Mouse (Mus musculus): ENCODE data around the gene Acox3. TPM values are rescaled to one million over a fixed set of nuclear protein-coding genes. Genes with fewer than 3 reads are reported as not detected.

The Acox3 gene
- polyA plus RNA-seq, 1 experiment, result 77.9 TPM

DNA sequence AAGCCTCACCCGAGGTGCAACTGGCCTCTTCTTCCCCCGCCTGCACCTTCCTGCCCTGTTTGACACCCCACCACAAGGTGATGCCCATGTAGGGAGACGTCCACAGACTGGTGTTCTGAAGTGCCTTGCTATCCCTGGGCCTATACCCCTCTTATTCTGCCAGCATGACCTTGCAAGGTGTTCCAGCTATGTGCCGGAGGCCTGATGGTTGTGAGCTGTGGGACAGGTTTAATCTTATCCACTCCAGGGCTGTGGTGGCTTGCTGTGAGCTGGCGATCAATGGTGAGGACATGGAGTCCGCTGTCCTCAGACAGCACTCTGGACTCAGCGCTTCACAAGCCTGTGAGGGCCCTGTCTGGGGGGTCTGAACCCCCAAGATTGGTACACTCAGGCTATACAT, 27.5 kb downstream of the Acox3 start:
- H3K4me3 ChIP-seq (ENCODE audit: insufficient read depth, low read depth, low read length), result no peak overlapping the region
- H3K27me3 ChIP-seq (replicated peaks; ENCODE audit: control insufficient read depth, insufficient read depth, low read length), result no peaks in the 10 kb centered on the region
- no peak for DNase-seq
- no peak overlapping the region for H3K27ac ChIP-seq (ENCODE audit: insufficient read depth, low read depth, low read length)
- TF ChIP-seq POLR2A (IDR thresholded peaks at IDR 0.05; ENCODE audit: low read depth, low read length) (no peak), CTCF (conservative IDR thresholded peaks at IDR 0.05; ENCODE audit: insufficient read depth, insufficient read length, low read depth, low read length) (no peak)
- H3K4me1 ChIP-seq (ENCODE audit: control insufficient read depth, insufficient read depth, low read length), result no peaks in the 10 kb centered on the region
- H3K36me3 ChIP-seq (ENCODE audit: control insufficient read depth, insufficient read depth, low read length), result no peaks in the 10 kb centered on the region
- WGBS, result 92% methylated on average over 7 of the region's 7 CpGs

DNA sequence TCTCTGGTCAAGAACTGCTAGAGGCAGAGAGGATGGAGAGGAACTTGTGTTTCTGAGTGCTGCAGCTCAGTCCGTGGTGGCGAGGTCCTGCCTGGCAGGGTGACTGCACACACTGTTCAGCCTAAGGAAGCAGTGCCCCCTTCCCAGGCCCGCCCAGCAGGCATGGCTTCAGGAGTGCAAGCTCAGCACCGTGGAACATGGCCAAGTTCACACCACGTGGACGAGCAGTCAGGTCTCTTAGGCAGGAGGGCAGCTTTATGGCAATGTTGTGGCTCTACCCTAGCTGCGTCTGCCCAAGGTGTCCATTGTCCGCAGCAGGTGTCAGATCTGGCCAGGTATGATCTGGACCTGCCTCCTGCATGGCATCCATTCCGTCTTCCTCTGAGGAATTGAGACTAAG, 28.3 kb downstream of the Acox3 start:
- TF ChIP-seq POLR2A (IDR thresholded peaks at IDR 0.05; ENCODE audit: low read depth, low read length) (no peak), CTCF (conservative IDR thresholded peaks at IDR 0.05; ENCODE audit: insufficient read depth, insufficient read length, low read depth, low read length) (no peak)
- 54% methylated on average over 9 of the region's 9 CpGs for WGBS

DNA sequence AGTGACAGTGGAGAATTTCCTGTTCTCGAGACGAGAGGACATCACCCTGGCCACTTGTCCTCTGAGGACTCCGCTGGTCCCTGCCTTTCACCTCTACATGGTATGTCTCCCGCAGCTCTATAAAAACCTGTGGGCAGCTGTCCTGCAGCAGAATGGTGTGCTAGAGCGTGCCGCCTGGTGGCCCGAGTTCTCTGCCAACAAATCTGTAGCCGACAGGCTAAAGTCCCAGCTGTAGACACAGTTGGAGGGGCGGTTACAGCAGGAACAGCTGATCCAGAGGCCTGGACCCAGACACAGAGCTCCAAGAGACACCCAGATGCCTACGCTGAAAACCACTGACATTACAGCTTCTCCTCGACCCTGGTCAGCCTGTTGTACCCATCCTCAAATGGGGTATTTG, 29.1 kb downstream of the Acox3 start:
- no peaks in the 10 kb centered on the region for H3K36me3 ChIP-seq (ENCODE audit: control insufficient read depth, insufficient read depth, low read length)
- no peaks in the 10 kb centered on the region for H3K4me1 ChIP-seq (ENCODE audit: control insufficient read depth, insufficient read depth, low read length)
- DNase-seq, result no peak
- H3K4me3 ChIP-seq (ENCODE audit: insufficient read depth, low read depth, low read length), result no peak overlapping the region
- no peaks in the 10 kb centered on the region for H3K27me3 ChIP-seq (replicated peaks; ENCODE audit: control insufficient read depth, insufficient read depth, low read length)
- WGBS, result 66% methylated on average over 11 of the region's 11 CpGs
- no peak overlapping the region for H3K27ac ChIP-seq (ENCODE audit: insufficient read depth, low read depth, low read length)
- no peak for TF ChIP-seq CTCF (conservative IDR thresholded peaks at IDR 0.05; ENCODE audit: insufficient read depth, insufficient read length, low read depth, low read length)
- TF ChIP-seq POLR2A (IDR thresholded peaks at IDR 0.05; ENCODE audit: low read depth, low read length), result no peak

More for the DNA sequence above, 28.3 kb downstream of the Acox3 start:
- Histone ChIP-seq H3K27me3 (replicated peaks; ENCODE audit: control insufficient read depth, insufficient read depth, low read length) (no peaks in the 10 kb centered on the region), H3K27ac (ENCODE audit: insufficient read depth, low read depth, low read length) (no peak overlapping the region), H3K4me1 (ENCODE audit: control insufficient read depth, insufficient read depth, low read length) (no peaks in the 10 kb centered on the region), H3K36me3 (ENCODE audit: control insufficient read depth, insufficient read depth, low read length) (no peaks in the 10 kb centered on the region), H3K4me3 (ENCODE audit: insufficient read depth, low read depth, low read length) (no peak overlapping the region)
- peak; percentile 76 for DNase-seq

DNA sequence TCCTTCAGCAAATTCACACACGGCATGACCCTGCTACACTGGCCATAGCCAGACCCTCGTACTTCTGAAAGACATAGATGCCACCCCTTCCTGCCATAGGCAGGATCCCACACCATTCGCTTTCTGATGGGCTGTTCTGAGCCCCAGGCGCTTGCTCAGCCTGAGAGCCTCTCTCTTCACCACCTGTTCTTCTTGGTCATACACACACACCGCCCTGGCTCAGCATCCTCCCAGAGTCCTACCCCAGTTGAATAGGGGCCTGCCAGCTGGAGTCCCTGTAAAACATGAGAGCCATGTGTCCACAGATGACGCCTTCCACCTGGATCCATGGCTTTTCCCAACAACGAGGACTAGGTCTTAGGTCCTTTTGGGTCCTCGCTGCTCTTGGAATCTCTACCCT, 29.9 kb downstream of the Acox3 start:
- no peak for DNase-seq
- TF ChIP-seq POLR2A (IDR thresholded peaks at IDR 0.05; ENCODE audit: low read depth, low read length) (no peak), CTCF (conservative IDR thresholded peaks at IDR 0.05; ENCODE audit: insufficient read depth, insufficient read length, low read depth, low read length) (no peak)
- Histone ChIP-seq H3K4me3 (ENCODE audit: insufficient read depth, low read depth, low read length) (no peak overlapping the region), H3K4me1 (ENCODE audit: control insufficient read depth, insufficient read depth, low read length) (no peaks in the 10 kb centered on the region), H3K27ac (ENCODE audit: insufficient read depth, low read depth, low read length) (no peak overlapping the region), H3K27me3 (replicated peaks; ENCODE audit: control insufficient read depth, insufficient read depth, low read length) (no peaks in the 10 kb centered on the region), H3K36me3 (ENCODE audit: control insufficient read depth, insufficient read depth, low read length) (no peaks in the 10 kb centered on the region)
- 85% methylated on average over 8 of the region's 8 CpGs for WGBS

DNA sequence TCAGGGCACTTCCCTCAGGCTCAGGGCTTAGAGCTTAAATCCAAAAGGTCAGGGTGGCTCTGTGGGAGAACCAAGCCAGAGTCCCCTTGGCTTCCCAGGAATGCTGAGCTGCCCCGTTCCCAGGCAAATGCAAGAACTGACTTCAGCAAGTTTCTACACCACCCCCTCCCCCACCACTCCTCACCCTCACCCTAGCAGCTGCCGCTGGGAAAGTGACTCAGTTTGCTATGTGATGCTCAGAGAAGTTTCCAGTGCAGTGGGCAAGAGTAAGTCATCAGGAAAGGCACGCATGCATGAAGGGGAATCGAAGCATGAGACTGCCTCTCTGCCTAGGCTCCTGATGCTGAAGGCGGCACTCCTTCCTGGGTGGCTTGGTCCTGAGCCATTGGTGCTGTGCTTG, 34.1 kb downstream of the Acox3 start:
- DNase-seq, result peak; percentile 19
- Histone ChIP-seq H3K36me3 (ENCODE audit: control insufficient read depth, insufficient read depth, low read length) (no peaks in the 10 kb centered on the region), H3K4me1 (ENCODE audit: control insufficient read depth, insufficient read depth, low read length) (no peaks in the 10 kb centered on the region), H3K4me3 (ENCODE audit: insufficient read depth, low read depth, low read length) (no peak overlapping the region), H3K27ac (ENCODE audit: insufficient read depth, low read depth, low read length) (no peak overlapping the region), H3K27me3 (replicated peaks; ENCODE audit: control insufficient read depth, insufficient read depth, low read length) (no peaks in the 10 kb centered on the region)
- TF ChIP-seq POLR2A (IDR thresholded peaks at IDR 0.05; ENCODE audit: low read depth, low read length), result no peak
- WGBS, result 30% methylated on average over 5 of the region's 5 CpGs

DNA sequence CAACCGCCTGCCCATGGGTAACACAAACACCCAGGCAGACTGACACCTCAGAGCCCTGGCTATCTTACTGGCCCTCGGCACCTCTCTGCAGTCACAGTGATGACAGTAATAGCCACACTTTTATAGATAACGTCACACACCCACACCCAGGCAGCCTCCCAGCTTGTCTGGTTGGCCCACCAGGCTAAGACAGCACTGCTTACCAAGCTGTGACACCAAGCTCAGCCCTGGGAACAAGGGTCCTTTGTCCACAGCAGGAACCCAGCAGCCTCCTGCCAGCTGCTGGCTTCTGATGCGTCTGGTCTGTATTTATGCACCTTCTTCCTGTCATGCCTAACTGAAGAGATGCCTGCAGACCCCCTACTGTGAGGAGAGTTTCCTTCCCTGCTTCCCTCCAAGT, 38.3 kb downstream of the Acox3 start:
- Histone ChIP-seq H3K27ac (ENCODE audit: insufficient read depth, low read depth, low read length) (no peak overlapping the region), H3K4me1 (ENCODE audit: control insufficient read depth, insufficient read depth, low read length) (no peaks in the 10 kb centered on the region), H3K4me3 (ENCODE audit: insufficient read depth, low read depth, low read length) (no peak overlapping the region), H3K36me3 (ENCODE audit: control insufficient read depth, insufficient read depth, low read length) (no peaks in the 10 kb centered on the region), H3K27me3 (replicated peaks; ENCODE audit: control insufficient read depth, insufficient read depth, low read length) (no peaks in the 10 kb centered on the region)
- 60% methylated on average over 4 of the region's 4 CpGs for WGBS
- no peak for DNase-seq
- no peak for TF ChIP-seq CTCF (conservative IDR thresholded peaks at IDR 0.05; ENCODE audit: insufficient read depth, insufficient read length, low read depth, low read length)
- TF ChIP-seq POLR2A (IDR thresholded peaks at IDR 0.05; ENCODE audit: low read depth, low read length), result no peak

DNA sequence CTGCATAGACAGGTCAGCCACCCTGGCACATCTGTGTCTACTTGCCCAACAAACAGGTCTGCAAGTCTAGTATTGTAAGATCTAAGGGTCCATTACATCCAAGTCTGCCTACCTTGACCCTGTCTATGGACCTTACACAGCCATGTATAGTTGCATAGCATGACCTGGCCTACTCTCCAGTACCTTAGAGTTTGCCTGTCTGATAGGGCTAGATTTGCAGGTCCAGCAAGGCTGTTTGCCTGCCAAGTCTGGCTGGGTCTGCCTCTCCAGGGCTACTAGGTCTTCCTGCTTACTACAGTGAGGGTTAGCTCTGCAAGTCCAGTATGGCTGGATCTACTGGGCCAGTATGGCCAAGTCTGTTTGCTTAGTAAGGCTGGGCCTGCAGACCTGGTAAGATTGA, 41.0 kb downstream of the Acox3 start:
- TF ChIP-seq CTCF (conservative IDR thresholded peaks at IDR 0.05; ENCODE audit: insufficient read depth, insufficient read length, low read depth, low read length) (no peak), POLR2A (IDR thresholded peaks at IDR 0.05; ENCODE audit: low read depth, low read length) (no peak)
- no peaks in the 10 kb centered on the region for H3K27me3 ChIP-seq (replicated peaks; ENCODE audit: control insufficient read depth, insufficient read depth, low read length)
- H3K36me3 ChIP-seq (ENCODE audit: control insufficient read depth, insufficient read depth, low read length), result no peaks in the 10 kb centered on the region
- no peak overlapping the region for H3K27ac ChIP-seq (ENCODE audit: insufficient read depth, low read depth, low read length)
- no peak overlapping the region for H3K4me3 ChIP-seq (ENCODE audit: insufficient read depth, low read depth, low read length)
- DNase-seq, result no peak
- no peaks in the 10 kb centered on the region for H3K4me1 ChIP-seq (ENCODE audit: control insufficient read depth, insufficient read depth, low read length)

DNA sequence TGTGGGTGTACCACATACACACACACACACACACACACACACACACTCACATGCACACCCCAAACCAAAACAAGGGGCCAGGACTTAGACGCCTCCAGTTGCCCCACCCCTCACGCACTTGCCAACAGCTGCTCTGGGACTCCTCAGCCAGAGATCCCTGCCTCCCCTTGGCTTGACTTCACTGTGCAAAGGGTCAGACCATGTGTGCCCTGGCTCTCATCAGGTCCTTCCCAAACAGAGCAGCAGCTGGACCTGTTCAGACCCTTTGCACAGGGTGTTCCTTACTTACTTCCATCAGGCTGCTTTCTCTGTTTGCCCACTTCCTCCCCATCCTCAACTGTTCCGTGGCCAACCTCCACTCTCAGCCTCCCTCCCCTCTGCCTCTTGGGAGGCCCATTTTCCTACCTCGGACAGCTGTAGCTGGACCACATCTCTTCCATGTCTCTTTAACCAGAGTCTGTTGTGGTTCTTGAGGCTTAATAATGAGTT, 42.0 kb downstream of the Acox3 start:
- Histone ChIP-seq H3K27ac (ENCODE audit: insufficient read depth, low read depth, low read length) (no peak overlapping the region), H3K4me3 (ENCODE audit: insufficient read depth, low read depth, low read length) (no peak overlapping the region), H3K27me3 (replicated peaks; ENCODE audit: control insufficient read depth, insufficient read depth, low read length) (no peaks in the 10 kb centered on the region), H3K36me3 (ENCODE audit: control insufficient read depth, insufficient read depth, low read length) (no peaks in the 10 kb centered on the region), H3K4me1 (ENCODE audit: control insufficient read depth, insufficient read depth, low read length) (no peaks in the 10 kb centered on the region)
- WGBS, result 66% methylated on average over 4 of the region's 4 CpGs
- TF ChIP-seq CTCF (conservative IDR thresholded peaks at IDR 0.05; ENCODE audit: insufficient read depth, insufficient read length, low read depth, low read length) (no peak), POLR2A (IDR thresholded peaks at IDR 0.05; ENCODE audit: low read depth, low read length) (no peak)
- peak; percentile 21 for DNase-seq
